Mouse (Mus musculus): Measurements from ENCODE around the gene Fmo1.
"Not testable (repeated sequence)": the region's sequence is repeated elsewhere in the genome, so short reads cannot be mapped to it uniquely, and the experiment has no call there.

Gene Fmo1

GRCm38 (mm10) chr1:162792306-162793044, 73.9 kb downstream of the Fmo1 start:
- DNase-seq = peak; percentile 84

DNA sequence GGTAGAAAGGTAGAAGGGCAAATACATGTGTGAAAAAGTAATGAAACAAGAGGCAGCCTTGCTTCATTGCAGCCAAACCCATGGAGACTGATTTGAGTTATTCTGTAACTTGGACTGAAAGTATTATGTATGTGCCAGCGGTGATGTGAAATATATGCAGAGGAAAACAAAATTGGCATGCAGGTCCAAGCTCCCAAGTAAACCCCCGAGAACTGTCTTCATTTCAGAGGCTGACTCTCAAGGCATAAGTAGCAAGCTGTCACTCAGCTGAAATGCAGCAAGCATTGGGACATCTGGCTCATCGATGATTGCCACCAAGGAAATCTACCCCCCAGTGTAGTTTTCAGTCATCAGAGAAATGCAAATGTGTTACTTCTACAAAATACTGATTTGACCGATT, 81.2 kb downstream of the Fmo1 start:
- no peak for DNase-seq

- no peak for DNase-seq
Measured at GRCm38 (mm10) chr1:162783669-162784248, 82.7 kb downstream of the Fmo1 start.

DNA sequence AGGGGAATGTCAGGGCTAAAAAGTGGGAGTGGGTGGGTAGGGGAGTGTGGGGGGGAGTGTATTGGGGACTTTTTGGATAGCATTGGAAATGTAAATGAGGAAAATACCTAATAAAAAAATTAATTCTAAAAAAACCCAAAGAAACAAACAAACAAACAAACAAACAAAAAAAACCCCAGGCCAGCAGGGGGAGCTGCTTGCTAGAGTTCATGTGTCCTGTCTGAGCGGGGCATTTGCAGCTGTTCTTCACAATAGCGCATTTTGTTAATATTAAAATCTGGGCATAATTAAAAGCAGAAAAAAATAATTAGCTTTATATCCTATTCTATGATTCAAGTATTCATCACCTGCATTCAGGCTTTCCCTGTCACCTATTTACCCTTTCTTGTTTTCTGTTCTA, 85.4 kb downstream of the Fmo1 start:
- DNase-seq = not testable (repeated sequence)
